Mouse (Mus musculus): Measurements from ENCODE around the gene Prtn3. TPM values are rescaled to one million over a fixed set of nuclear protein-coding genes. Genes with fewer than 3 reads are reported as not detected.

The Prtn3 gene
- polyA plus RNA-seq, 1 experiment, result not detected

DNA sequence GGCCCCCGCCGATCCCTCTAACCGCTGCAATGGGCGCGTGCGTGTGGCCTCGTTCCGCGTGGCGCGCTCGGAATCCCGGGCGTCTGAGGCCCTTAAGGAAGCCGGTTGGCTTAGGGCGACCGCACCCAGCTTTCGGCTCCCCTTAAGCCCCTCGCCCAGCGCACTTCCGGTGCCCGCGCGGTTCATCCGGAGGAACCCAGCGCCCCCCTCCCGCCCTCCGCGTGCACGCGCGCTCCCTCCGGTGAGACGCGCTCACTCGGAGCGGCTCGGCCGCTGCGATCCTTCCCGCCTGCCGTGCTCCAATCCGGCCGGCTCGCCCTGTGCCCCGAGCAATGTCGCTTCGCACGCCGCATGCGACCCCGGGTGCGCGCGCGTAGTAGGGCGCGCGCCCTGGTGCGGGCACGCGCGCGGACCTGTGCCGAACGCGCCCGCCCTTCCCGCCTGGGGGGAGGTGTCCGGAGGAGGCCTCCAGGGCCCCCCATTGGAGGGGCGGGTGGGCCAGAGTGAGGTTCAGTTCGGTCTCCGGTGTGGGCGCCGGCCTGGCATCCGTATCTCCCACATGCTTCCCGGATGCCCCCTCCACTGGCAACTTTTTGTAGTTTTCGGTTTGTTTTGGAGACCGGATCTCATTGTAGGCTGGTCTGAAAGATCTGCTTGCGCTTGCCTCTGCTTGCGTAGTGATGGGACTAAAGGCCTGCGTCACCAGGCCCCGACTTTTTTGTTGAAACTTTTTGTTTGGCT lies 19.3 kb upstream of the Prtn3 start:
- H3K4me3 ChIP-seq (ENCODE audit: insufficient read depth, low read length), result peak overlapping the region; percentile 94
- H3K4me1 ChIP-seq (ENCODE audit: control insufficient read depth, insufficient read depth, low read length), result peaks cover 33% of the 10 kb centered on the region

DNA sequence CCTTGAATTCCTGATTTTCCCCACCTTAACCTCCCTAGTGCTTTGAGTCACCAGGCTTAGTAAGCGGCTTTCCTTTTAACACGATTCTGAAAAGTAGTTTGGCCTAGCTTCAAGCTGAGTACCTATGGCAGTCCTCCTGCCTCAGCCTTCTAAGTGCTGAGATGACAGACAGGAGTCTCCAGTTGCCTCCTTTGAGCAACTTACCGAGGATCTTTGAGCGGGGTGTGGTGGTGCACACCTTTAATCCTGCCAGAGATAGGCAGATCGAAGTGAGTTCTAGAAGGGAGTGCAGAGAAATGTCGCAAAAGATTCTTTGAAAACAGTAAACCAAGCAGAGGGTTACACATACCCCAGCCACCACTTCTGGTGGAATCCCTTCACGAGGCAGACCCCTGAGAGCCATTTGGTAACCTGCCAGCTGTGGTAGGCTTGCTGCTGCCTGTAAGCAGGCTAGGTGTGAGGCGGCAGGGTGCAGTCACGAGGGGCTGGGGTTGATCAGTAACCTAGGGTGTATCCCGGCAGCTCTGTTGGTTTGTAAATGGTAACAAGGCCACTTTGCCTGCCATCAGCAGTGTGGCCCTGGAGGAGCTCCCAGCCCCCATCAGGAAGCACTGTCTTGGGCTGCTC lies 18.6 kb upstream of the Prtn3 start:
- no peak for TF ChIP-seq CTCF (IDR thresholded peaks at IDR 0.05; ENCODE audit: low read depth, low read length)
- TF ChIP-seq POLR2A (IDR thresholded peaks at IDR 0.05; ENCODE audit: borderline replicate concordance, low read depth, low read length), result no peak
- peak overlapping the region; percentile 94 for H3K4me3 ChIP-seq (ENCODE audit: insufficient read depth, low read length)
- peaks cover 28% of the 10 kb centered on the region for H3K4me1 ChIP-seq (ENCODE audit: control insufficient read depth, insufficient read depth, low read length)
- peak overlapping the region; percentile 96 for H3K27ac ChIP-seq (ENCODE audit: insufficient read depth, low read depth, low read length)

More for the DNA sequence above, 19.3 kb upstream of the Prtn3 start:
- TF ChIP-seq POLR2A (IDR thresholded peaks at IDR 0.05; ENCODE audit: borderline replicate concordance, low read depth, low read length) (no peak), CTCF (IDR thresholded peaks at IDR 0.05; ENCODE audit: low read depth, low read length) (no peak)
- peak overlapping the region; percentile 96 for H3K27ac ChIP-seq (ENCODE audit: insufficient read depth, low read depth, low read length)

DNA sequence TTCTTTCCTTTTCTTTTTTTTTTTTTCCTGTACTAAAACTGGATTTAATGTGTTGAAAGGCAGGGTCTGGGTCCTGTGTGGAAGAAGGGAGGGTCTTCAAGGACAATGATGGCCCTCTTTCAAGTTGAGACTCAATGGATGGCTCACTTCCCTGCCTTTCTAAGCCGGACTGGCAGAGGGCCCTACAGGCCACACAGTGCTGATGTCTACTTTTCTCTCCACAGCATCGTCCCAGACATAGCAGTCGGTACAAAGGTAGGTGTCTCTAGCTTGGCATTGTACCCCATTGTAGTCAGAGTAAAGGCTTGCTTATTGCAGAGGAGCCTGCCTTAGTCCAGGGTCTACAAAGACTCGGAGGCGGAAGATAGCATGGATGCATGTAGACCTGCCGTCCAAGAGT lies 18.0 kb upstream of the Prtn3 start:
- peak overlapping the region; percentile 96; the same call in 1 of the 2 replicates for H3K27ac ChIP-seq (ENCODE audit: insufficient read depth, low read depth, low read length)
- peak overlapping the region; percentile 94 for H3K4me3 ChIP-seq (ENCODE audit: insufficient read depth, low read length)
- no peak for TF ChIP-seq POLR2A (IDR thresholded peaks at IDR 0.05; ENCODE audit: borderline replicate concordance, low read depth, low read length)
- TF ChIP-seq CTCF (IDR thresholded peaks at IDR 0.05; ENCODE audit: low read depth, low read length), result no peak
- H3K4me1 ChIP-seq (ENCODE audit: control insufficient read depth, insufficient read depth, low read length), result peaks cover 26% of the 10 kb centered on the region

DNA sequence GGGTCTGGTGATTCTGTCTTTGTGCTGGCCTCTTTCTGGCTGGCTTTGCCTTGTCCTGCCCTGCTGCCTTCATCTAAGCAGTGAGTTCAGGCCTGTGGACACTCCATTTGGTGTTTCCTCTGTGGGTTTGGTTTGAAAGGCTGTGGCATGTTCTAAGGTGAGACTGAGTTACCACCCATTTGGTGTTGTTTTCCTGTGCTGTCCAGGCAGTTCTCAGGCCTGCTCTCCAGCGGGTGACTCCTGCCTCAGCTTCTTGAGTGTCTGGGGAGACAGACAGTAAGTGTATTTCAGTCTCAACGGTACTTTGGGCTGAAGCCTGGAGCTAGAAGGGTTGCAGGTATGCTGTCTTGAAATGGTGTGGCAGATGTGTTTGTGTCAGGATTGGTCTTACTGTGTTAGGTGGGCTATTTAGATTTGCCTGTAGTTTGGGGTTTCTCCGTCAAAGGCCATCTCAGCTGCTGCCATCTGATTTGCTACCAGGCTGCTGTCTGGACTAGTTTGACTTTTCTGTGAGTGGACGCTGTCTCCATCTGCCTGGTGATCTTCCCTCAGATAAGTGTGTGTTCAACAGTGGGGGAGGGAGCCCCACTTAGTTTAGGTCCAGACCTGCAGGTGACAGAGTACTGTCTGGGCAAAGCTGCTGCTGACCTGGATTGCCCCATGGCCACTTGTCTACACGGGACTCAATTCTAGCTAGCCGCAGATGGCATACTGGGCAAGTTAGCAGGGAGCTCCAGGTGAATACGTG lies 17.4 kb upstream of the Prtn3 start:
- H3K4me3 ChIP-seq (ENCODE audit: insufficient read depth, low read length), result peak overlapping the region; percentile 94
- H3K27ac ChIP-seq (ENCODE audit: insufficient read depth, low read depth, low read length), result peak overlapping the region; percentile 43
- H3K4me1 ChIP-seq (ENCODE audit: control insufficient read depth, insufficient read depth, low read length), result peaks cover 20% of the 10 kb centered on the region
- TF ChIP-seq CTCF (IDR thresholded peaks at IDR 0.05; ENCODE audit: low read depth, low read length) (no peak), POLR2A (IDR thresholded peaks at IDR 0.05; ENCODE audit: borderline replicate concordance, low read depth, low read length) (no peak)

DNA sequence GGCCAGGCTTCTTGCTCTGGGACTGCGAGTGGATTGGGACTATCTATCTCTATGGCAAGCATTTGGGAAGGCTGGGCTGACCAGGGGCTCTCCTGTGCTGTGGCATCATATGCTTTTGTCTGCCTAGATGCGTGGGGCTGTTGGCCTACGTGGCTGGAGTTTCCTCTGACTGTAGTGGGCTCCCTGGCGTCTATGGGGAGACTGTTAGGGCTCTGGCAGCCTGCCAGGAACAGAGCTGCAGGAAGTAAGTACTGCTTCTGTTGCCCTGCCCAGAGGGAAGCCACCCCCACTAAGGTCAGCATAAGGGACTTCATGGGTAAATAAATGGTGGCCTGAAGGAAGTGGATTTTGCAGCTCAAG lies 16.8 kb upstream of the Prtn3 start:
- Histone ChIP-seq H3K4me1 (ENCODE audit: control insufficient read depth, insufficient read depth, low read length) (peaks cover 15% of the 10 kb centered on the region), H3K4me3 (ENCODE audit: insufficient read depth, low read length) (peak overlapping the region; percentile 94), H3K27ac (ENCODE audit: insufficient read depth, low read depth, low read length) (peak overlapping the region; percentile 43)
- TF ChIP-seq POLR2A (IDR thresholded peaks at IDR 0.05; ENCODE audit: borderline replicate concordance, low read depth, low read length), result no peak
- TF ChIP-seq CTCF (IDR thresholded peaks at IDR 0.05; ENCODE audit: low read depth, low read length), result no peak

DNA sequence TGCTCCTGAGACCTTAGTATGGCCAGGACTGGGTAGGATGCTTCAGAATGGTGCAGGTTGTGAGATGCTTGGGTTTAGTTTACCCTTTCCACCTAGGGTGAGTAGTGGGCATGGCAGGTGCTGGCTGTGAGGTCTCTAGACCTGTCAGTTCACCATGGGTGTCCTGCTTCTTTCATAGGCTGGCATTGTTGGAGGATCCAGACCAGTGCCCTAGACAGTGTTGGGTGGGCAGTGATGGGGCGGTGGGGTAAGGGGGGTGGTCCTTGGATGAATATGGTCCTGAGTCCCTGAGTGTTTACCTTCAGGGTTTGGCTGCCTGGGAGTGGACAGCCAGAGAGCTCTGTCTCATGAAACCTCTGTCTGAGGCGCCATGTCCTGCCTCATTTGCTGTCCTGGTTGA lies 16.4 kb upstream of the Prtn3 start:
- H3K4me1 ChIP-seq (ENCODE audit: control insufficient read depth, insufficient read depth, low read length), result peaks cover 10% of the 10 kb centered on the region
- peak overlapping the region; percentile 34; the same call in 1 of the 2 replicates for H3K27ac ChIP-seq (ENCODE audit: insufficient read depth, low read depth, low read length)
- peak overlapping the region; percentile 38 for H3K4me3 ChIP-seq (ENCODE audit: insufficient read depth, low read length)
- TF ChIP-seq CTCF (IDR thresholded peaks at IDR 0.05; ENCODE audit: low read depth, low read length), result no peak
- TF ChIP-seq POLR2A (IDR thresholded peaks at IDR 0.05; ENCODE audit: borderline replicate concordance, low read depth, low read length), result no peak

DNA sequence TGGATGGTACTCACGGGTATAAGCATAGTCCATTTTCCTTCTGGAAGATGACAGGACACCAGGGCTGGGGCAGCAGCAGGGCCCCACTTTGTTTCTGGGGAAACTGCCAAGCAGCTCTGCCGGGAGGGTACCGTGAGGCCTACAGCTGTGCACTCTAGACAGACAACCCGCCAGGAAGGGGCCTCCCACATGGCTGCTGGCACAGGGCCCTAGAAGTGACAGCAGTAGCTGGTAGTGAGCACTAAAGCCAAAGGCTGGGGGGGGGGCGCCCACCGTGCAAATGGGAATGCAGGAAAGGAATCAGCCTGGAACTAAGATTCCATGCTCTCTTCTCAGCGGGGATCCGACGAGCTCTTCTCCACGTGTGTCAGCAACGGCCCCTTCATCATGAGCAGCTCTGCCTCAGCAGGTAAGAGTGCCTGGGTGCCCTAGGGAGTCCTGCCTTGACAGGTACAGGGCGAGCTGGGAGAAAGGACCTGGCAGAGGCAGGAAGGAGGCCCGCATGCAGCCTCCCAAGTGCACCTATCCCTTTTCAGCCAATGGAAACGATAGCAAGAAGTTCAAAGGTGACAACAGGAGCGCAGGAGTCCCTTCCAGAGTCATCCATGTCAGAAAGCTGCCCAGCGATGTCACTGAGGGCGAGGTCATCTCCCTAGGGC lies 15.7 kb upstream of the Prtn3 start:
- no peak overlapping the region for H3K27ac ChIP-seq (ENCODE audit: insufficient read depth, low read depth, low read length)
- peaks cover 9% of the 10 kb centered on the region for H3K4me1 ChIP-seq (ENCODE audit: control insufficient read depth, insufficient read depth, low read length)
- peak overlapping the region; percentile 38 for H3K4me3 ChIP-seq (ENCODE audit: insufficient read depth, low read length)
- no peak for TF ChIP-seq CTCF (IDR thresholded peaks at IDR 0.05; ENCODE audit: low read depth, low read length)
- TF ChIP-seq POLR2A (IDR thresholded peaks at IDR 0.05; ENCODE audit: borderline replicate concordance, low read depth, low read length), result no peak

DNA sequence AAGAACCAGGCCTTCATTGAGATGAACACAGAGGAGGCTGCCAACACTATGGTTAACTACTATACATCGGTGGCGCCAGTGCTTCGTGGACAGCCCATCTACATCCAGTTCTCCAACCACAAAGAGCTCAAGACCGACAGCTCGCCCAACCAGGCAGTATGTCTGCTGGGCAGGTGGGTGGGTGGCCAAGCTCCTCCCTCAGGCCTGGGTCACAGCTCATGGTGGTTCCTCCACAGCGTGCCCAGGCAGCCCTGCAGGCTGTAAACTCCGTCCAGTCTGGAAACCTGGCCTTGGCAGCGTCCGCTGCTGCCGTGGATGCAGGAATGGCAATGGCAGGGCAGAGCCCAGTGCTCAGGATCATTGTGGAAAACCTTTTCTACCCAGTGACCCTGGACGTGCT lies 15.2 kb upstream of the Prtn3 start:
- H3K27ac ChIP-seq (ENCODE audit: insufficient read depth, low read depth, low read length), result no peak overlapping the region
- no peak for TF ChIP-seq POLR2A (IDR thresholded peaks at IDR 0.05; ENCODE audit: borderline replicate concordance, low read depth, low read length)
- TF ChIP-seq CTCF (IDR thresholded peaks at IDR 0.05; ENCODE audit: low read depth, low read length), result no peak
- no peak overlapping the region for H3K4me3 ChIP-seq (ENCODE audit: insufficient read depth, low read length)
- peaks cover 9% of the 10 kb centered on the region for H3K4me1 ChIP-seq (ENCODE audit: control insufficient read depth, insufficient read depth, low read length)

DNA sequence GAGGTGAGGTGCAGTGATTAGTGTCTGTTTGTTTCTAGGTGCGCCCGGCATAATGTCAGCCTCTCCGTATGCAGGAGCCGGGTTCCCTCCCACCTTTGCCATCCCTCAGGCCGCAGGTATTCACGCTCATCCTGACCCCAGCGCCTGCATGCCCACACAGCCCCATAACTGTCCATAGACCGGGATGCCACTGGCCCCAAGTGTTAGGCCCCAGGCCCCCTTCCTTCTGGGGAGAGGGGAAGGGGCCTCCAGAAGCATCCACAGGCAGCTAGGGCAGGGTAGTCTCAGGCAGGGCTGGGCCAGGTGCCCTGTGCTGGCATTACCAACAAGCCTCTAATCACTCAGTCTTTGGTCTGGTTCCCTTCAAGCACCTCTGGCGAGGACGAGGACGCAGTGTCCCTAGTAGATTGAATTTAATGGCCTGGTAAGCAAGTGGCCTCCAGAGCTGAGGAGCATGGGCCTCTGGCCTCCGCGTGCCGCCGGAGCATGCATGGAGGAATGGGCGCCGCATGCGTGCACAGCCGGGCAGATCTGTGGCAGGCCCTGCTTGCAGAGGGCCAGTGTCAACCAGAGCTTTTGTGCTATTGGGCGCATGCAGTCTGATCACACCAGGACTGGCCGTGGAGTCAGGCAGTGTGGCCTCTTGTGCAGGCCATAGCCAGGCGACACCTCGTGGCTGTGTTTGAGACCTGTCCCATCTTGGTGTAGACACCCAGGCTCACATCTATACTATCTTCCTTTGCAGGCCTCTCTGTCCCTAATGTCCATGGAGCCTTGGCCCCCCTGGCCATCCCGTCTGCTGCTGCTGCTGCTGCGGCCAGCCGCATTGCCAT lies 14.0 kb upstream of the Prtn3 start:
- Histone ChIP-seq H3K4me3 (ENCODE audit: insufficient read depth, low read length) (no peak overlapping the region), H3K27ac (ENCODE audit: insufficient read depth, low read depth, low read length) (no peak overlapping the region), H3K4me1 (ENCODE audit: control insufficient read depth, insufficient read depth, low read length) (peaks cover 9% of the 10 kb centered on the region)
- TF ChIP-seq POLR2A (IDR thresholded peaks at IDR 0.05; ENCODE audit: borderline replicate concordance, low read depth, low read length) (no peak), CTCF (IDR thresholded peaks at IDR 0.05; ENCODE audit: low read depth, low read length) (no peak)
